Mouse (Mus musculus) stomach, embryonic 14.5 days (tissue): ENCODE data around the gene Ccdc51. TPM values are rescaled to one million over a fixed set of nuclear protein-coding genes. Genes with fewer than 3 reads are reported as not detected.

ENCODE experiments used
- ATAC-seq: fragments of 200-750 bp; cut with Nextera tagmentation; 2 replicates; pipeline ENCODE4 v1.8.0; 2017; ENCODE audit warnings: low read depth, moderate TSS enrichment; ENCODE audit not compliant: insufficient number of reproducible peaks, insufficient read depth, low FRiP score
- H3K27ac ChIP-seq: fragments of 300-500 bp; sonication (generic); 2 replicates; pipeline ENCODE4 v1.5.1; 2014; ENCODE audit warnings: mild to moderate bottlenecking, low read length, moderate library complexity, mixed read lengths
- H3K27me3 ChIP-seq: fragments of 300-500 bp; sonication (generic); 2 replicates; pipeline ENCODE4 v1.6.1; 2014; ENCODE audit warnings: low read length, control low read depth, mixed read lengths; ENCODE audit not compliant: control insufficient read depth, insufficient read depth
- H3K36me3 ChIP-seq: fragments of 300-500 bp; sonication (generic); 2 replicates; pipeline ENCODE4 v1.6.1; 2014; ENCODE audit warnings: mild to moderate bottlenecking, control low read depth, low read length, moderate library complexity, mixed read lengths; ENCODE audit not compliant: control insufficient read depth, insufficient read depth
- H3K4me1 ChIP-seq: fragments of 300-500 bp; sonication (generic); 2 replicates; pipeline ENCODE4 v1.6.1; 2014; ENCODE audit warnings: low read length, control low read depth, mixed read lengths; ENCODE audit not compliant: control insufficient read depth, insufficient read depth
- H3K4me2 ChIP-seq: fragments of 300-500 bp; sonication (generic); replicated peaks from 2 replicates; pipeline ENCODE4 v1.6.1; 2014; ENCODE audit warnings: low read depth, low read length, control low read depth
- H3K4me3 ChIP-seq: fragments of 300-500 bp; sonication (generic); 2 replicates; pipeline ENCODE4 v1.5.1; 2014; ENCODE audit warnings: low read depth, low read length, control low read depth
- H3K9ac ChIP-seq: fragments of 300-500 bp; sonication (generic); replicated peaks from 2 replicates; pipeline ENCODE4 v1.6.1; 2014; ENCODE audit warnings: low read depth, mild to moderate bottlenecking, control low read depth, low read length, moderate library complexity, mixed read lengths
- H3K9me3 ChIP-seq: fragments of 300-500 bp; sonication (generic); 2 replicates; pipeline ENCODE4 v1.6.1; 2016; ENCODE audit warnings: low read depth, low read length, control low read depth; ENCODE audit not compliant: control insufficient read depth
- WGBS: fragments of 180-500 bp; shearing (Covaris S2); extraction: QIAGEN DNeasy Blood & Tissue Kit; methylation state at CpG from one replicate; pipeline ENCODE4 v1.1.7; 2014; 5-methylcytosine and 5-hydroxymethylcytosine counted together
- polyA plus RNA-seq: library from polyadenylated mRNA; unstranded; fragments of >200 nt; fragmentation: Nextera tagmentation; extraction: Ambion mirVana; gene quantifications from 2 replicates; pipeline ENCODE4 v1.2.1, GENCODE M21; 2014

Ccdc51 gene
- polyA plus RNA-seq, 1 experiment from 2014 or later, result 13.1 TPM

- no peaks in the 10 kb centered on the region for H3K9me3 ChIP-seq
- peaks cover 16% of the 10 kb centered on the region; the same call in 1 of the 2 replicates for H3K36me3 ChIP-seq
- 29% methylated on average over 6 of the region's 6 CpGs for WGBS
- H3K27me3 ChIP-seq, result no peaks in the 10 kb centered on the region
- no peak for ATAC-seq
- H3K4me1 ChIP-seq, result peaks cover 40% of the 10 kb centered on the region
- peak overlapping the region; percentile 81 for H3K4me2 ChIP-seq
- peak overlapping the region; percentile 100 for H3K27ac ChIP-seq
- H3K9ac ChIP-seq, result peak overlapping the region; percentile 11; the same call in 1 of the 2 replicates
- peak overlapping the region; percentile 79 for H3K4me3 ChIP-seq
Measured at GRCm38 (mm10) chr9:109097291-109097690, 15.0 kb downstream of the Ccdc51 start.

GRCm38 (mm10) chr9:109097831-109098230, 15.5 kb downstream of the Ccdc51 start:
- no peak overlapping the region for H3K4me3 ChIP-seq

GRCm38 (mm10) chr9:109098366-109098765, 16.1 kb downstream of the Ccdc51 start:
- ATAC-seq, result no peak
- H3K9me3 ChIP-seq, result no peaks in the 10 kb centered on the region
- H3K4me1 ChIP-seq, result peaks cover 40% of the 10 kb centered on the region
- WGBS, result 75% methylated on average over 8 of the region's 8 CpGs
- no peaks in the 10 kb centered on the region for H3K27me3 ChIP-seq
- peak overlapping the region; percentile 100; the same call in 1 of the 2 replicates for H3K27ac ChIP-seq
- peaks cover 26% of the 10 kb centered on the region; the same call in 1 of the 2 replicates for H3K36me3 ChIP-seq
- no peak overlapping the region for H3K9ac ChIP-seq
- H3K4me2 ChIP-seq, result peak overlapping the region; percentile 81
- 0 out of 2 replicates have a peak overlapping the region, but pooled peaks have one; percentile 6 for H3K4me3 ChIP-seq

More at GRCm38 (mm10) chr9:109097831-109098230, 15.5 kb downstream of the Ccdc51 start:
- peak overlapping the region; percentile 81 for H3K4me2 ChIP-seq
- no peak for ATAC-seq
- peaks cover 40% of the 10 kb centered on the region for H3K4me1 ChIP-seq
- no peaks in the 10 kb centered on the region for H3K9me3 ChIP-seq
- no peak overlapping the region for H3K9ac ChIP-seq
- peak overlapping the region; percentile 100; the same call in 1 of the 2 replicates for H3K27ac ChIP-seq
- 59% methylated on average over 5 of the region's 5 CpGs for WGBS
- no peaks in the 10 kb centered on the region for H3K27me3 ChIP-seq
- H3K36me3 ChIP-seq, result peaks cover 21% of the 10 kb centered on the region; the same call in 1 of the 2 replicates

- no peaks in the 10 kb centered on the region for H3K27me3 ChIP-seq
- no peak overlapping the region for H3K4me3 ChIP-seq
- peak overlapping the region; percentile 100 for H3K27ac ChIP-seq
- no peaks in the 10 kb centered on the region for H3K9me3 ChIP-seq
- WGBS, result 26% methylated on average over 6 of the region's 6 CpGs
- H3K4me1 ChIP-seq, result peaks cover 40% of the 10 kb centered on the region
- H3K4me2 ChIP-seq, result peak overlapping the region; percentile 81
- H3K9ac ChIP-seq, result no peak overlapping the region; the same call in 1 of the 2 replicates
- peak; percentile 33; the same call in 1 of the 2 replicates for ATAC-seq
- peaks cover 29% of the 10 kb centered on the region for H3K36me3 ChIP-seq
Measured at GRCm38 (mm10) chr9:109098969-109099368, 16.7 kb downstream of the Ccdc51 start.

GRCm38 (mm10) chr9:109100307-109100928, 18.1 kb downstream of the Ccdc51 start:
- Histone ChIP-seq H3K4me1 (peaks cover 44% of the 10 kb centered on the region), H3K9ac (no peak overlapping the region)

GRCm38 (mm10) chr9:109101933-109102445, 19.7 kb downstream of the Ccdc51 start:
- no peaks in the 10 kb centered on the region for H3K27me3 ChIP-seq
- no peak overlapping the region for H3K4me3 ChIP-seq
- WGBS, result 85% methylated on average over 5 of the region's 5 CpGs
- H3K9ac ChIP-seq, result no peak overlapping the region
- H3K27ac ChIP-seq, result no peak overlapping the region
- no peaks in the 10 kb centered on the region for H3K9me3 ChIP-seq
- no peak overlapping the region for H3K4me2 ChIP-seq
- H3K4me1 ChIP-seq, result peaks cover 36% of the 10 kb centered on the region
- H3K36me3 ChIP-seq, result peaks cover 52% of the 10 kb centered on the region
- ATAC-seq, result no peak

More at GRCm38 (mm10) chr9:109100307-109100928, 18.1 kb downstream of the Ccdc51 start:
- Histone ChIP-seq H3K4me3 (no peak overlapping the region), H3K27ac (no peak overlapping the region), H3K9me3 (no peaks in the 10 kb centered on the region), H3K36me3 (peaks cover 40% of the 10 kb centered on the region), H3K27me3 (no peaks in the 10 kb centered on the region), H3K4me2 (no peak overlapping the region)
- WGBS, result 91% methylated on average over 20 of the region's 20 CpGs
- ATAC-seq, result no peak

- Histone ChIP-seq H3K4me1 (peaks cover 30% of the 10 kb centered on the region), H3K9me3 (no peaks in the 10 kb centered on the region), H3K27me3 (no peaks in the 10 kb centered on the region), H3K4me3 (no peak overlapping the region), H3K4me2 (no peak overlapping the region), H3K36me3 (peaks cover 52% of the 10 kb centered on the region), H3K9ac (no peak overlapping the region), H3K27ac (no peak overlapping the region)
- WGBS, result 95% methylated on average over 3 of the region's 3 CpGs
- no peak for ATAC-seq
Measured at GRCm38 (mm10) chr9:109102541-109102940, 20.2 kb downstream of the Ccdc51 start.

GRCm38 (mm10) chr9:109103250-109103649, 21.0 kb downstream of the Ccdc51 start:
- Histone ChIP-seq H3K9me3 (no peaks in the 10 kb centered on the region), H3K4me3 (no peak overlapping the region), H3K4me1 (peaks cover 24% of the 10 kb centered on the region), H3K27ac (no peak overlapping the region), H3K36me3 (peaks cover 60% of the 10 kb centered on the region), H3K4me2 (no peak overlapping the region), H3K9ac (no peak overlapping the region), H3K27me3 (no peaks in the 10 kb centered on the region)
- WGBS, result 73% methylated on average over 7 of the region's 7 CpGs
- no peak for ATAC-seq
